Mouse (Mus musculus) c-Kit-positive CD71-positive TER-119-positive erythroid progenitor cells, embryonic 14.5 days (primary cell): ENCODE data around the gene Usp18.

ENCODE experiments used
- DNase-seq: peaks from one replicate; pipeline ENCODE4 v3.0.0-alpha.2; 2013; ENCODE audit warnings: low spot score

The Usp18 gene

GRCm38 (mm10) chr6:121303466-121304220 lies 57.9 kb downstream of the Usp18 start:
- no peak for DNase-seq

- no peak for DNase-seq
These were observed 58.9 kb downstream of the Usp18 start for GRCm38 (mm10) chr6:121304630-121305029.

GRCm38 (mm10) chr6:121305571-121305970 lies 59.9 kb downstream of the Usp18 start:
- no peak for DNase-seq

GRCm38 (mm10) chr6:121310984-121311383 lies 65.3 kb downstream of the Usp18 start:
- no peak for DNase-seq

GRCm38 (mm10) chr6:121319099-121319498 lies 73.4 kb downstream of the Usp18 start:
- DNase-seq: no peak
